Mouse (Mus musculus): ENCODE measurements around the gene Hcrtr1.

Hcrtr1 gene

GRCm38 (mm10) chr4:130139214-130139492 lies at the start of gene Hcrtr1:
Gene Hcrtr1 (minus strand): TSS chr4:130139359.
- DNase-seq (ENCODE audit: low spot score) = no peak

- peak; percentile 81 for DNase-seq (ENCODE audit: low spot score)
Measured at GRCm38 (mm10) chr4:130188806-130189297, 49.7 kb upstream of the Hcrtr1 start.

GRCm38 (mm10) chr4:130186891-130187290 lies 47.7 kb upstream of the Hcrtr1 start:
- DNase-seq (ENCODE audit: low spot score) = no peak

- no peak for DNase-seq (ENCODE audit: low spot score)
Measured at GRCm38 (mm10) chr4:130186450-130186849, 47.3 kb upstream of the Hcrtr1 start.

GRCm38 (mm10) chr4:130183879-130184278 lies 44.7 kb upstream of the Hcrtr1 start:
- no peak for DNase-seq (ENCODE audit: low spot score)

- no peak for DNase-seq (ENCODE audit: low spot score)
Measured at GRCm38 (mm10) chr4:130183023-130183422, 43.9 kb upstream of the Hcrtr1 start.

- no peak for DNase-seq (ENCODE audit: low spot score)
Measured at GRCm38 (mm10) chr4:130181886-130182285, 42.7 kb upstream of the Hcrtr1 start.

GRCm38 (mm10) chr4:130180909-130181602 lies 41.9 kb upstream of the Hcrtr1 start:
- no peak for DNase-seq (ENCODE audit: low spot score)

GRCm38 (mm10) chr4:130179876-130180275 lies 40.7 kb upstream of the Hcrtr1 start:
- DNase-seq (ENCODE audit: low spot score) = no peak

GRCm38 (mm10) chr4:130177536-130177935 lies 38.4 kb upstream of the Hcrtr1 start:
- DNase-seq (ENCODE audit: low spot score) = no peak

GRCm38 (mm10) chr4:130177087-130177486 lies 37.9 kb upstream of the Hcrtr1 start:
- no peak for DNase-seq (ENCODE audit: low spot score)

GRCm38 (mm10) chr4:130176156-130176720 lies 37.1 kb upstream of the Hcrtr1 start:
- DNase-seq (ENCODE audit: low spot score) = no peak

- DNase-seq (ENCODE audit: low spot score) = peak; percentile 33
Measured at GRCm38 (mm10) chr4:130175072-130175711, 36.0 kb upstream of the Hcrtr1 start, which contains the start of gene Tinagl1. Gene Tinagl1 (minus strand): TSS chr4:130175122.

GRCm38 (mm10) chr4:130174335-130175031 lies 35.3 kb upstream of the Hcrtr1 start:
- peak; percentile 69 for DNase-seq (ENCODE audit: low spot score)

- DNase-seq (ENCODE audit: low spot score) = no peak
Measured at GRCm38 (mm10) chr4:130173911-130174311, 34.8 kb upstream of the Hcrtr1 start.

- no peak for DNase-seq (ENCODE audit: low spot score)
Measured at GRCm38 (mm10) chr4:130173060-130173822, 34.1 kb upstream of the Hcrtr1 start.

- DNase-seq (ENCODE audit: low spot score) = peak; percentile 49
Measured at GRCm38 (mm10) chr4:130171951-130172765, 33.0 kb upstream of the Hcrtr1 start.

- no peak for DNase-seq (ENCODE audit: low spot score)
Measured at GRCm38 (mm10) chr4:130170362-130170761, 31.2 kb upstream of the Hcrtr1 start.

- DNase-seq (ENCODE audit: low spot score) = no peak
Measured at GRCm38 (mm10) chr4:130169411-130169971, 30.3 kb upstream of the Hcrtr1 start.

GRCm38 (mm10) chr4:130168280-130169183 lies 29.4 kb upstream of the Hcrtr1 start:
- DNase-seq (ENCODE audit: low spot score) = peak; percentile 88

All from ovary, postnatal 36 days (tissue).